Mouse (Mus musculus) heart, adult 11 months (tissue): Measurements from ENCODE around the gene Fbxo24.
A peak's percentile ranks its signal among the peaks of the same experiment; 100 is the strongest.

Experiments used
- DNase-seq: peaks from one replicate; pipeline ENCODE4 v3.0.0; 2022

The Fbxo24 gene

DNA sequence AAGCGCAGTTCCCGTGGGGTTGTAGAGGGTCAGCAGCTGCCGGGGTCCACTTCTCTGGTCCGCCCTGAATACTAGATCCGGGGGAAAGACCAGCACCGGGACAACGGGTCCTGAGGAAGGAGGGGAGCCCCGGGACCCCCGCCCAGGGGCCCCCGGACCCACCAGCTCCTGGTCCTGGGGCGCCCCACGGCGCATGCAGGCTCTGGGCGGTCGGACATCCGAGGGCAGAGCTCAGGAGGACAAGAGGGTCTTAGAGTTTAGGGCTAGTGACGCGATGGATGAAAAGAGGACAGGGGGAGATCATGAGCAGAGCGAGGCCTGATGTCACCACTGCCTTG lies 28.6 kb downstream of the Fbxo24 start:
- no peak for DNase-seq

DNA sequence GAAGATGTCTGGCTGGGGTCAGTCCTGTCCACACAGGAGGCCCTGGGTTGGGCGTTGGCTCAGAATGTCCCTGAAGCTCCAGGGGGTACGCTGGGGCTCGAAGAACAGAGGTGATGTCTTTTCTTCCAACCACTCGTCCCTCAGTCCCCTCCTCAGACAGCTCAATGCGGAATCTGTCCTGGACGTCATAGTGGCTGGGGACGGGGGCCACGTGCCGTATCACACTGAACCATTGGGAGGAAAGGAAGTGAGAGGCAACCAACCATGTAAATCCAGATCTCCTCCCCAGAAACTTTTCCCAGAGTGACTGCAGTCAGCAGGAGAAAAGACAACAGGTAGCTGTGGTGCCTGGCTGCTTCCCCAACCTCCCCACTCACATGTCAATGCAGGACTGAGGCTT lies 29.2 kb downstream of the Fbxo24 start:
- peak; percentile 95 for DNase-seq

DNA sequence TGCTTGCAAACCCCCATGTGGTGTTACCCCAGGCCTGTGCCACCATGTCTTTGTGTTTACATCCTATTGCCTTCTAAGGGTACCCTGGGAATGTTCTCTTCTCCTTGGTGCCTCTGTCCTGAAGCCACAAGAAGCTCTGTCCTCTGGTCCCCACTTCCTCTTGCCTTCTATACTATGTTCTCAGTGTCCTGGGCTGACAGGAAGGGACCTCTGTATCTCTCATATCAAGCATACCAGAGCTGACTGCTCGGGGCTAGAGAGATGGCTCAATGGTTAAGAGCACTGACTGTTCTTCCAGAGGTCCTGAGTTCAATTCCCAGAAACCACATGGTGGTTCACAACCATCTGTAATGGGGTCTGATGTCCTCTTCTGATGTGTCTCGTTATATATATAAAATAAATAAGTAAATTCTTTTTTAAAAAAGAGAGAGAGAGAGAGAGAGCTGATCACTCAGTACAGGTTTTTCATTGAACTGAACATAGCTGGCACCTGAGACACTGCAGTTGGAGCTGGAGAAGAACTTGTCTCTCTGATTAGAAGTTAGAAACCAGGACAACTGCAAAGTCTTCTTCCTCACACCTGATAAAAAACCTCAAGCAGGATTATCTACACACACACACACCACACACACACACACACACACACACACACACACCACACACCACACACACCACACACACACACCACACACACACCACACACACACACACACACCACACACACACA lies 30.5 kb downstream of the Fbxo24 start:
- DNase-seq, result no peak

DNA sequence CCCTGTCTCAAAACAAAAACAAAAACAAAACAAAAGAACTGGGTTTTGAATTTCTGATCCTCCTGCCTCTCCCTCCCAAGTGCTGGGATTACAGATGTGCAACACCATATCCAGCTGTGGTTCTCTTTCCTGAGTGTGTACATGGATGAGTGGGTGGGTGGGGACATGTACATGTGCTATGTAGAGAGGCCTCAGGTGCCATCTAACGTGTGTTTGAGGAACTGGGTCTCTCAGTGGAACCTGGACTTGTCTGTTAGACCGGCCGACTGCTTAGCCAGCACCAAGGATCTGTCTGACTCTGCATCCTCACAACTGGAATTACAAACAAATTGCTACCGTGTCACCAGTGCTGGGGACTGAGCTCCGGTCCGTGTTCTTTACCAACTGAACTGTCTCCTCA lies 31.2 kb downstream of the Fbxo24 start:
- DNase-seq, result no peak

DNA sequence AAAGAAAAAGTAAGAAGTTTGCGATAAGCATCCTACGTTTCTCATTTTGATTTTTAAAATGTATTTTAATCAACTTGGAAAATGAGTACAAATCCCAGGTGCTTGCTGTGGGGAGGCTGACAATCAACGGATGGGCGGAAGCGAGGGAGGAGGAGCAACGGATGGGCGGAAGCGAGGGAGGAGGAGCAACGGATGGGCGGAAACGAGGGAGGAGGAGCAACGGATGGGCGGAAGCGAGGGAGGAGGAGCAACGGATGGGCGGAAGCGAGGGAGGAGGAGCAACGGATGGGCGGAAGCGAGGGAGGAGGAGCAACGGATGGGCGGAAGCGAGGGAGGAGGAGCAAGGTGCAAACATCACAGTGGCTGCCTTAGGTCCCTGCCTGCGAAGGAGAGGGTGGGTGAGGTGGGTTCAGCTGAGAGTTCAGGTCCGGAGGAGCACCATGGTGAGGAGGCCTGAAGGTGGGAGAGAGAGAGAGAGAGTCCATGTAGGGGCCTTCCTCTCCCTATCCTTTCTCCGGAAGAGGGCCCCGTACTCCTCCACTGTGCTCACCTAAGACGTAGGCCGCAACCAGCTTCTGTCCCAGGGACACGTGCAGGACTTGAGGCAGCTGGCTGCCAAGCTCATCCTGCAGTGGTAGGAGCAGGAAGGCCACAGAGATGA lies 32.1 kb downstream of the Fbxo24 start:
- peak; percentile 94 for DNase-seq

DNA sequence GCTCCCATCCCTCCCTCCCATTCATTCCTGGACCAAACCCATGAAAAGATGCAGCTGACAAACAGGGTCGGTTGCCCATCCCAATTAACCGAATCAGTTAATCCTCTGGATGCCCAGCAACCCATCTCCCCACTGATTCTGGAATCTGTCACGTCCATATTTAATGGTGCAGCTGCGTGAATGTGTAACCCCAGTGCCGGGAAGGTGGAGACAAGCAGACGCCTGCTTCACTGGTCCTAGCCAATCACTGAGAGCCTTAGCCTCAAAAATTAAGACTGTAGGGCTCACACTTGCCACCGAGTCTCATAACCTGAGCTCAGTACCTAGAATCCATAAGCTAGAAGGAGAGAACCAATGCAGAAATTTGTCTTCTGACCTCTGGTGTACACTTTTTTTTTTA lies 32.9 kb downstream of the Fbxo24 start:
- no peak for DNase-seq

DNA sequence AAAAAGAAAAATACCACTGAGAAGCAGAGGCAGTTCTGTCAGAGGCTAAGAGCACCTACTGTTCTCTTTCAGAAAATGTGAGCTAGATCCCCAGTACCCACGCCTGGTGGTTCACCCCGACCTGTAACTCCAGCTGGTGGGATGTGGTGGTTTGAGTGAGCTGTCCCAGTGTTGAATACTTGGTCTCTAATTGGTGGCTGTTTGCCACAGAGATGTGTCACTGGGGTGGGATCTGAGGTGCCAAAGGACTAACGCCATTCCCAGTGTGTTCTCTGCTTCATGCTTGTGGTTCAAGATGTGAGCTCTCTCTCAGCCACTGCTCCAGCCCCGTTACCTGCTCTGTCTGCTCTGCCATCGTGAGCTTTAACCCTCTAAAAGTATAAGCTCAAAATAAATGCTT lies 38.3 kb downstream of the Fbxo24 start:
- DNase-seq, result no peak

DNA sequence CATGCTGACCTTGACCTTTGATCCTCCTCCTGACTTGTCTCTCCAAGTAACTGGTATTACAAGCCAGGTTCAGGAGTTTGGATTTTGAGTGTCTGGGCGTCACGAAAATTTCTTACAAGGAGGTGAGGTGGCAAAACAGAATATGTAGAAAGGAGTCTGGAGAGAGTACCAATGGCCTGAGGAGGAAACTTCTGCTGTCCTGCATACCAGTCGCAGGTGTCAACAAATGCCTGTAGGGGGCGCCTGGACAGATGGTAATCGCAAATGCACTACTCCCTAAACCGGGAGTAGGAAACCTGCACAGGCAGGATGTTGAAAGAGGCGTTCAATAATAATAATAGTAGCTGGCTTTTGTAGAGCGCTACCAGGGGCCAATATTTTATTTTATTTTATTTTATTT lies 43.8 kb downstream of the Fbxo24 start:
- DNase-seq, result peak; percentile 96

DNA sequence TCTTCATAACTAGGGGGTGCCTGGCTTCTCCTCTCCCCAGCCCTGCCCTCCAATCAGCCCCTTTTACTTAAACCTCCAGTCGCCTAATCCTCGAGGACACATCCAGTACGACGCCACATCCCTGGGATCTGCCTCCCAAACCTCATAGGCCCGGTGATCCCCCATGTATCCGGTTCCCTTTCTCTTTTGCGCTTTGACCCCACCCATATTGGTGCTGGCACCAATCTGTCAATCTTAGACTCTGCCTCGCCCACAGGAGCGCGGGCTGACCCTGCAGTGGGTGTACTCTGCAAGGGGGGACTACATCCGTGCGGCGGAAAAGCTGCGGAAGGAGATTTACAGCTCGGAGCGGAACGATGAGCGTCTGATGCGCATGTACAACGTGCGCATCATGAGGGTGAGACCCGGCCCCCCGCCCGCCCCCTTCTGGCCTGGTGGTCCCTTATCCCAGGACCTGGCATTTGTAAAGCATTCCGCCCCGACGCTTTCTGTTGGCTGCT lies 45.1 kb downstream of the Fbxo24 start:
- peak; percentile 96 for DNase-seq

DNA sequence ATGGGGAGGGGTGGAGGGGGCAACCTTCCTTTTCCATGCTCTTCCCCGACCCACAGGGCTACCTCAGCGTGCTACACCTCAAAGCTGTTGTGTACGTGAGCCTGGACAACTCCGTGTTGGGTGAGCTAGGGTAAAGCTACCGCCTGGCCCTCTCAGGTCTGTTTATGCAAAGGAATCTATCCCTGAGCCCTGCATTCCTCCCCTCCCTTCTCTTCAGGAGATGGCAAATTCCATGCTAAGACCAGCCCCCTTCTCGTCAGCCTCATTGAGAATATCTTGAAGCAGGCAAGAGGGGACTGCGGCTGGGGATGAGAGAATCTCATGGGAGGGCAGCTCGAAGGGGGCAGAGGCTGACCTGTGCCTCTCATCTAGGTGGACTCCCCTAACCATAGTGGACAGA lies 46.1 kb downstream of the Fbxo24 start:
- no peak for DNase-seq

DNA sequence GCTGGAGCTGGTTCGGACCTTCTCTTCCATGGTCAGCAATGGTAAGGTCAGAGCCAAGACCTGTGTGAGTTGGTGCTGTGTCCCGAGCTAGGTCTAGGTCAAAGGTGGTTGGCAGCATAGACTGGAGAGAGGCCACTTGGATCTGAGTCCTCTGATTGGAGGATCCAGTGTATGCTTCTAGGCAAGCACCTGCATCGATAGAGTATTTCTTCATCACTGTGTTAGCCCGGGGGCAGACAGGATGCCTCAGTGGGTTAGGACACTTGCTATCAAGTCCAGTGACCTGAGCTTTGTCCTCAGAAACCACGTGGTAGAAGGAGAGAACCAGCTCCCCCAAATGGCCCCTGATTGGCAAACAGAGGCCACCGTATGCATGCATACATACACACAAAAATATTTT lies 48.6 kb downstream of the Fbxo24 start:
- DNase-seq, result no peak

DNA sequence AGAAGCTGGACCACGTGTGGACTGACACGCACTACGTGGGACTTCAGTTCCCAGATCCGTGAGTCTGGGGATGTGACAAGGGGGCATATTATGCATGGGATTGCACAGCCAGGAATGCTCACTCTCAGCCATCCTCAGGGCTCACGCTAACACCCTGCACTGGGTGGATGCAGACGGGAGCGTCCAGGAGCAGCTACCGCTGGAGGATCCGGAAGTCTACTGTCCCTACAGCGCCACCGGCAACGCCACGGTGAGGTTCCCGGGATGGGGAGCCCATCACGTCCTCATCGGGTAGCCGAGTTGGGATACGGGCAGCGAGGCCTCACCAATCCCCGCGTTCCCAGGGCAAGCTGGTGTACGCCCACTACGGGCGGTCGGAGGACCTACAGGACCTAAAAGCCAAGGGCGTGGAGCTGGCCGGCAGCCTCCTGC lies 54.3 kb downstream of the Fbxo24 start:
- DNase-seq, result peak; percentile 94

DNA sequence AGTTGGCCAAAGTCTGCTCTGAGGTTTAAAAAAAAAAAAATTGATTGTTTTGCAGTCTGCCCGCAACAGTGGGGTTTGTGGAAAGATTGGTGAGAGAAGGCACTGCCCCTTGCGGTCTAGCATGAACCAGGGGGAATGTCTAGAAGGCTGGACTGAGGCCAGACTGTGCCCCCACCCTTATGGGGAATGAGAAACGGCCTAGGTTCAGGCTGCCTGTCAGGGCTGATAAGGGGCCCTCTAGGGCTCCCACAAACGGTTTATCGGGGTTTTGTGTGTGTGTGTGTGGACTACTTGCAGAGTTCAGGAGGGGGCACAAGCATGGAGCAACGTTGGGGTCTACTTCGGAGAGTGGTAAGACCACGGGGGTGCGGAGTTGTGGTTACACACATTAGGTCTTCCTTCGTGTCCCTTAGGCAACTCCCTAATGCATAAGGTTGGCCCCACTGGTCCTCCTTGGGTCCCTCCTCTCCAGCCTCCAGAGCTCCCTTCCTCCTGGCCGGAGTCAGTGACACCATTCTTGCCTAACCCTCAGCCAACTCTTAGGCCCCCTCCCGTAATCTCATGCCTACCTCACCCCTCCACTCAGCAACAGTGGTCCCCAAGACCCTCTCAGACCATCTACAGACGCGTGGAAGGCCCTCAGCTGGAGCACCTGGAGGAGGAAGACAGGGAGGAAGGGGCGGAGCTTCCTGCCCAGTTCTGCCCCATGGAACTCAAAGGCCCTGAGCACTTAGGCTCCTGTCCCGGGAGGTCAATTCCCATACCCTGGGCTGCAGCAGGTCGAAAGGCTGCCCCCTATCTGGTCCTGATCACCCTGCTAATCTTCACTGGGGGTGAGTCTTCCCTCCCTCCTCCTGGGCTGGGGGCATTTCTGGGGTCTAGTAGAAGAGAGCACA lies 57.9 kb downstream of the Fbxo24 start:
- no peak for DNase-seq

DNA sequence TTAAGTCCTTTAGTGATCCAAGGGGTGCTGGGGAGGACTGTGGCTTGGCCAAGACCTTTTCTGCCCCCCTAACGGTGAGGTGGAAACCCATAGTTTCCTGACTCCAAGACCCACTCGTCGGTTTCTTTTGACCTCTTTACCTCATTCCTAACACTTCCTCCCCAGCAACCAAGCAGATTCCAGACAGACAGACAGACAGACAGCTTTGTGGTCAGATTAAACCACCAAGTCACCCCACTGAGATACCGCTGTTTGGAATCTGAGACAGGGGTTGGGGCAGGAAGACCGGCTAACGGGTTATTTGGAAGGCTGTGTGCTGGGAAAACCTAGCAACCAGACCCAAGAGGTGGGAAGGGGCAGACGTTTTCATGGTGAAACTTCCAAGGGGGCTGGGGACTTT lies 58.6 kb downstream of the Fbxo24 start:
- no peak for DNase-seq

DNA sequence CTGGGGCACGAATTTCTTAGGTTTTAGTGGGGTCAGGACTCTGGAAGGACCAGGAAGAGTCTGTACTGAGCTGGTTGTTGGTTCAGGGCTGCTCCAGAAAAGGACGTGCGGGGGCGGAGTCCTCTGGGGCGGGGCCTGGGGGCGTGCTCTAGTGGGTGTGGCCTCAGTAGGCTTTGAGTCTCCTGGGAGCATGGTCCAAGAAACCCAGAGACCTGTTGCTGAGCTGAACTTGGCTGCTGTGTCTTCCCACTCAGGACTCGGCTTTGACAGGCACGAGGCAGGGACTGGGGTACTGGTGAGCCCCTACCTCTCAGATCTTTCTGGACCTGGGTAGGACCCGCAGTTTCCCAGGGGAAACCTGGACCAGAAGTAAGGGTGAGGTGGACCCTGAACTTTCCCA lies 59.1 kb downstream of the Fbxo24 start, which contains the start of gene Tfr2:
Tfr2 (plus strand) TSS at position 176 of the 400 bp plus-strand sequence.
- DNase-seq, result peak; percentile 94

DNA sequence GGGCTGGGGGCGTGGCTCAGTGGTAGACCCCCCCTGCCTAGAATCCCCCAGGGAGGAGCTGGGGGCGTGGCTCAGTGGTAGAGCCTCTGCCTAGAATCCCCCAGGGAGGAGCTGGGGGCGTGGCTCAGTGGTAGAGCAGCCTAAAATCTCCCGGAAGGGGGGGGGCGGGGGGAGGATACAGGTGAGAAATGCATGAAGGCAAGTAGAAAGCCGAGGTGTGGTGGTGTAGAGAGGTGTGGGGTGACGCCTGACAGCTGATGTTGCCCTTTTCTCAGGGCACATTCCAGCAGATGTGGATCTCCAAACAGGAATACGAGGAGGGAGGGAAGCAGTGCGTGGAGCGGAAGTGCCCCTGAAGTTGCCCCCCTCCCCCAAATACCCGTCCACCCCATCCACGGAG lies 59.8 kb downstream of the Fbxo24 start:
- no peak for DNase-seq

DNA sequence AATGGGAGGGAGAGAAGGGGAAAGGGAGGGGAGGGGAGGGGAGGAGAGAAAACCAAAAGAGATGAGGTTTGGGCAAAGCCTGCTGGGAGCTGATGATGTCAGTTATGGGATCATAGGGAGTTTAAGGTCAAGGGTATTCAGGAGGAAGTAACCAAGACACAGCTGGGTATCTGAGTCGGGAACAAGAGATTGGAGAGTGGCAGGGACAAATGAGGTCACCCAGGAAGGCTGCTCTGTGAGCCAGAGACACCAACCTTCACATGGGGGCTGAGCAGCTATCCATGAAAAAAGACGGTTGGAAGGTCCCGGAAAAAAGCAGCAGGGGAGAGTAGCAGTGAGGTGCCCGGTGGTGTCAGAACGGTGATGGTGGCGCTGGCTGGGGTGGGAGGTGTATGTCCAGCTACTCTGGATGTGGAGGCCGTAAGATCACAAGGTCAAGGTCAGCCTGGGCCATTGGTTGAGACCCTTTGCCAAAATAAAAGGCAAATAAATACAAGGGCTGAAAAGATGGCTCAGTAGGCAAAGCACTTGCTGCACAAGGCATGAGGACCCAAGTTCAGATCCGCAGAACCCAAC lies 60.5 kb downstream of the Fbxo24 start:
- DNase-seq, result no peak

DNA sequence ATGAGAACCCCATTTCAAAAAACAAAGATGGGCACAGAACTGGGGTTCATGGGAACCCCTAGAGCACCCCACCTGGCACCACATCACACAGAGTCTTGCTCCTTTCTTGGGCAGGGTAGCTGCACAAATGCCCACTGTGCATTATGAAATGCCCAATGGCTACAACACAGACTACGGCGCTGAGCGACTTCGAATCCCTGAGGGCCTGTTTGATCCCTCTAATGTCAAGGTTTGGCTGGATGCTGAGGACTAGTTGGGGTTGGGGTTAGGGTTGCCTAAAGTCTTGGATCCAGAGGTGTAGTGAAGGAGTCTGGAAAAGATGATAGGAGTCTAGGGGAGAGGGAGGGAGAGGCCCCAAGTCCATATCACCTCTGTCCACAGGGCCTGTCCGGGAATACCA lies 62.4 kb downstream of the Fbxo24 start:
- DNase-seq, result no peak

DNA sequence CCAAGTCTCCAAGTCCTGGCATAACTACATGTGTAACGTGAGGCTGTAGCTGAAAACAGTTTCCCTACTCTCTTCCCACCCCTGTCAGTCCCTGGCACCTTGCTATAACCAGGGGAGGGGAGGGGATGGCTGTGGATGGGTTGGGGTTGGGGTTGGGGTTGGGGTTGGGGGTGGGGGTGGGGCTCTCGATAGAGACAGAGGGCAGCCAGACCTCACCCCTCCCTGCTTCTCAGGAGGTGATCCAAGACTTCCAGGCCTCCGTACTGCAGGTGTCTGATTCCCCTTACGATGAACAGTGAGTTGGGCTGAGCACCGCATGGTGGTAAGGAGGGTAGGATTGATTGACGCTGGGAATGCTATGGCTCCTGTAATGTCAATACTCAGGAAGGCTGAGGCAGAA lies 63.1 kb downstream of the Fbxo24 start:
- DNase-seq, result peak; percentile 80

DNA sequence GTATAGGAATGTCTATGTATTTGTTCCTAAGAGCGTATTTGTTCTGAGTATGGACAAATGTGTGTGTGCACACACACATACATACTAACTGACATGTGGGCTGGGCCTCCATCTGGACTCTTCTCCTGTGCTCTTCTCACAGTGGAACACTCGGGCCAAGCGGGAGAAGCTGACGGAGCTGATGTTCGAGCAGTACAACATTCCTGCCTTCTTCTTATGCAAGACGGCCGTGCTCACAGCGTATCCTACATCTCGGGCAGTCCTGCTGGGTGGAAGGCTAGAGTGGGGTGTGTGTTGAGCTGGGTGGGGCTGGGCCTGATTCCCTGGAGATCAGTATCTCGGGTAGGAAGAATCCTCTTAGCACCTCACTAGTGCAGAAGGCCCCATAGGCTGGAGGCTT lies 65.8 kb downstream of the Fbxo24 start:
- DNase-seq, result peak; percentile 18
